Mouse (Mus musculus): ENCODE results near the gene Nudt13. TPM values are rescaled to one million over a fixed set of nuclear protein-coding genes. Genes with fewer than 3 reads are reported as not detected.
A peak's percentile ranks its signal among the peaks of the same experiment; 100 is the strongest.
"Not testable (repeated sequence)": the region's sequence is repeated elsewhere in the genome, so short reads cannot be mapped to it uniquely, and the experiment has no call there.

The Nudt13 gene
- polyA plus RNA-seq, 1 experiment from 2014 or later = 16.0 TPM

DNA sequence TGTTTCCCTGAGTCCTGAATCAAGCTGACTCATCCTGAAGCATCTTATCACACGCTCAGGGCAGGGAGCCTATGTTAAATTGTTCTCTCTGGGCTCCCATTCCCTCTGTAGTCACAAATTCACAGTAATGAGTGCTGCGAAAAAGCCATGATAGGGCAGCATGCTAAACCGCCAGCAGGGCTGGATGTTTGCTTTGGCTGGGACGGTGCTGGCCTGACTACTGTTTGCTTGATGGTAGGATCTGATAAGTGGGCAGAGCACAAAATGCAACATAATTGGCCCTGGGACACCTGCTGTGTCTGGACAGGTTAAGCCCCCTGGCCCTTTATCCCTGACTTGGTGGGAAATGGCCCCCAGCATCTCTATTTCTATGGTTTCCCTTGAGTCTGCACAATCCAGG lies 3.1 kb upstream of the Nudt13 start:
- peaks cover 5% of the 10 kb centered on the region for H3K4me1 ChIP-seq
- 44% methylated on average over 4 of the region's 4 CpGs for WGBS
- H3K9me3 ChIP-seq = no peaks in the 10 kb centered on the region
- H3K27ac ChIP-seq = 0 out of 2 replicates have a peak overlapping the region, but pooled peaks have one; percentile 36
- no peak overlapping the region for H3K4me2 ChIP-seq
- no peaks in the 10 kb centered on the region for H3K36me3 ChIP-seq (replicated peaks)
- no peak overlapping the region for H3K9ac ChIP-seq
- ATAC-seq (ENCODE audit: low FRiP score) = no peak
- no peaks in the 10 kb centered on the region for H3K27me3 ChIP-seq
- H3K4me3 ChIP-seq (replicated peaks) = no peak overlapping the region

DNA sequence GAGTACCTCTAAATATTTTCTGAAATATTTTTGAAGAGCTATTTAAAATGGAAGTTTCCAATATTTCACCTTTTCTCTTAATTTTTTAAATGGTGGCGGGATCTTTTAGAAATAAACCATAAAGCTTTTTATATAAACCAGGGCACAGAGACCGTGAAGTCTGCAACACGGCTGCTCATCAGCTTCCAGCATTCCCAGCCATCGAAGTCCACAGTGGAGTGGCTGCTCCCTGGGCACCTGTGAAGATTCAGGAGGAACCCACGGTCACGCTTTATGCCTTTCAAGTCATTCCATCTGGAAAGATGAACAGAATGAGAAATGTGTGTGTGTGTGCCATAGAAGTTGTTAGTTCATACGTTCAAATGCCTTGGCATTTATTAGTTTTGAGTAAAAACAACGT lies 450 bp downstream of the Nudt13 start:
- Histone ChIP-seq H3K9me3 (no peaks in the 10 kb centered on the region), H3K27ac (no peak overlapping the region), H3K36me3 (replicated peaks) (no peaks in the 10 kb centered on the region), H3K4me1 (peaks cover 5% of the 10 kb centered on the region), H3K27me3 (no peaks in the 10 kb centered on the region), H3K9ac (peak overlapping the region; percentile 56; the same call in 1 of the 2 replicates), H3K4me3 (replicated peaks) (peak overlapping the region; percentile 48), H3K4me2 (peak overlapping the region; percentile 58)
- 59% methylated on average over 8 of the region's 8 CpGs for WGBS
- no peak for ATAC-seq (ENCODE audit: low FRiP score)

DNA sequence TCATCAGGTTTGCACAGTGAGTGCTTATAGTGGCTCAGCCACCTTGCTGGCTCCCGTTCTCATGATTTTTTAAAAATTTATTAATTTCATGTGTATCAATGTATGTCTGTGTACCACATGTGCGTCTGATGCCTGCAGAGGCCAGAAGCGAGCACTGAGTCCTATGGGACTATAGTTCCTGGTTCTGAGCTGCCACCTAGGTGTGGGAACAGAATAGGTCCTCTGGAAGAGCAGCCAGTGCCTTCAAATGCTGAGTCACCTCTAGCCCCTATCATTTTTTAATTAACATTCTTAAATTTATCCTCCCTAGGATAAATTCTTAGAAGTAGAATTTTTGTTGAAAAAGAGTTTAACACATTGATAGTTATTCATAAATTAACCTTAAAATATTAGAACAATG lies 3.1 kb downstream of the Nudt13 start:
- H3K4me2 ChIP-seq = no peak overlapping the region
- H3K27me3 ChIP-seq = no peaks in the 10 kb centered on the region
- no peak for ATAC-seq (ENCODE audit: low FRiP score)
- peaks cover 5% of the 10 kb centered on the region for H3K4me1 ChIP-seq
- H3K4me3 ChIP-seq (replicated peaks) = no peak overlapping the region
- no peaks in the 10 kb centered on the region for H3K9me3 ChIP-seq
- no peak overlapping the region for H3K27ac ChIP-seq
- 82% methylated on average over 3 of the region's 3 CpGs for WGBS
- H3K36me3 ChIP-seq (replicated peaks) = no peaks in the 10 kb centered on the region
- H3K9ac ChIP-seq = no peak overlapping the region

DNA sequence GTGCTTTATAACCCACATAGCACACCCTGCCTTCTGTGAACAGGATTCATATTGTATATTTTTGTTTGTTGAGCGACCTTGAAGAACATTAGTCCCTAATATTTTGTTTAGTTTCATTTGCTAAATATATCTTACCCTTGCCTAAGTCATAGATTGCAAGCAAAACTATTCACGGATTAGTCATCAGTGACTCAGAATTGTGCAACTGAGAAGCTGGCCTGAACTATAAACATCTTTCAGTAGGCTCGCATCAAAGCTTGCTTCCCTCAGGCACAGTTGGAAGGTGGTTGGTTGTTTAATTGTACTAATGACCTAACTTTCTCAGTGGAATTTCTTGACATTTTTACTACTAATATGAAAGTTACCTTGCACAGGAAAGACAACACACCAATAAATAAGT lies 3.6 kb downstream of the Nudt13 start:
- Histone ChIP-seq H3K27ac (no peak overlapping the region), H3K4me2 (no peak overlapping the region), H3K36me3 (replicated peaks) (no peaks in the 10 kb centered on the region), H3K9ac (no peak overlapping the region), H3K27me3 (no peaks in the 10 kb centered on the region), H3K4me1 (peaks cover 9% of the 10 kb centered on the region), H3K4me3 (replicated peaks) (no peak overlapping the region), H3K9me3 (no peaks in the 10 kb centered on the region)
- no peak for ATAC-seq (ENCODE audit: low FRiP score)
- 92% methylated on average over 3 of the region's 3 CpGs for WGBS

DNA sequence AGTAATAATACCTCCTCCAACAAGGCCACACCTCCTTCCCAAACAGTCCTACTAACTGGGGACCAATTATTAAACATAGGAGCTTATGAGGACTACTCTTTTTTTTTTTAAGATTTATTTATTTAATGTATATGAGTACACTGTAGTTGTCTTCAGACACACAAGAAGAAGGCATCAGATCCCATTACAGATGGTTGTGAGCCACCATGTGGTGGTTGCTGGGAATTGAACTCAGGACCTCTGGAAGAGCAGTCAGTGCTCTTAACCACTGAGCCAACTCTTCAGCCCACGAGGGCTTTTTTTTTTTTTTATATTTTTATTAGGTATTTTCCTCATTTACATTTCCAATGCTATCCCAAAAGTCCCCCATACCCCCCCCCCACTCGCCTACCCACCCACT lies 10.6 kb downstream of the Nudt13 start:
- not testable (repeated sequence) for H3K27ac ChIP-seq; ATAC-seq (ENCODE audit: low FRiP score); H3K4me2 ChIP-seq; H3K27me3 ChIP-seq; H3K4me1 ChIP-seq; H3K9me3 ChIP-seq; H3K9ac ChIP-seq; H3K4me3 ChIP-seq (replicated peaks)
- H3K36me3 ChIP-seq (replicated peaks) = peaks cover 22% of the 10 kb centered on the region
- 58% methylated on average over 2 of the region's 2 CpGs for WGBS

DNA sequence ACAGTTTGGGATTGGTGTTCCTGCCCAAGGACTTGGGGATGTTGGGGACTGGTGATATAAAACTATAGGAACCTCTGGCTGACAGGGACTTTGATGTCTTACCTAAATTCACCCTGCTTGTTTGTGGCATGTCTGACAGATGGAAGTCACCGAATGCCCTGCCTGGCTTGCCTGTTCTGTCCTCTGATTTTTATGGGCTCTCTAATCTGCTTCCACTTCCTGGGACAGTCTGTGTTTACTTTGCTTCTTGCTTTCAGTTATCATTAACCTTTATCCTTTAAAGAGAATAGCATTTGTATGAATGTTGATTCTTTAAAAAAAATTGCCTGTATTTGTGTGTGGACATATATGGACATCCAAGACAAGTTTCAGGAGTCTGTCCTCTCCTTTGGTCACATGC lies 20.6 kb downstream of the Nudt13 start:
- no peaks in the 10 kb centered on the region for H3K4me1 ChIP-seq
- no peaks in the 10 kb centered on the region for H3K9me3 ChIP-seq
- H3K4me3 ChIP-seq (replicated peaks) = no peak overlapping the region
- no peaks in the 10 kb centered on the region for H3K27me3 ChIP-seq
- no peak for ATAC-seq (ENCODE audit: low FRiP score)
- 93% methylated on average over 1 of the region's 1 CpGs for WGBS
- H3K9ac ChIP-seq = no peak overlapping the region
- no peak overlapping the region for H3K27ac ChIP-seq
- peaks cover 28% of the 10 kb centered on the region for H3K36me3 ChIP-seq (replicated peaks)
- no peak overlapping the region for H3K4me2 ChIP-seq

DNA sequence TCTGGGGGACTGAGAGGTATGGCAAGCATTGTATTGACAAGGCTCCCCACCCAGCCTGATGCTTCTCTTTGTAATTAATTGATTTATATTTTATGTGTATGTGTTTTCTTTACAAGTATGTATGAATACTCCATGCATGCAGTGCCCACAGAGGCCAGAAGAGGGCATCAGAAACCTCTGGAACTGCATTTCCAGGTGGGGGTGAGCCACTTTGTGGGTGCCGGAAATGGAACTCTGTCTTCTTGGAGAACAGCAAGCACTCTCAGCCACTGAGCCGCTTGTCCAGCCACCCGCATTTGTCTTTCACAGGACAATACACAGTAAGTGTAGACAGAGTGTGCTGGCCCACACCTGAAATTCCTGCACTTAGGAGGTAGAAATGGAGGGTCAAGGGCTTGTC lies 24.9 kb downstream of the Nudt13 start:
- no peak overlapping the region for H3K4me3 ChIP-seq (replicated peaks)
- H3K27me3 ChIP-seq = no peaks in the 10 kb centered on the region
- H3K4me1 ChIP-seq = no peaks in the 10 kb centered on the region
- ATAC-seq (ENCODE audit: low FRiP score) = no peak
- H3K4me2 ChIP-seq = no peak overlapping the region
- H3K9me3 ChIP-seq = no peaks in the 10 kb centered on the region
- peaks cover 59% of the 10 kb centered on the region for H3K36me3 ChIP-seq (replicated peaks)
- no peak overlapping the region for H3K9ac ChIP-seq
- 83% methylated on average over 3 of the region's 3 CpGs for WGBS
- H3K27ac ChIP-seq = no peak overlapping the region

DNA sequence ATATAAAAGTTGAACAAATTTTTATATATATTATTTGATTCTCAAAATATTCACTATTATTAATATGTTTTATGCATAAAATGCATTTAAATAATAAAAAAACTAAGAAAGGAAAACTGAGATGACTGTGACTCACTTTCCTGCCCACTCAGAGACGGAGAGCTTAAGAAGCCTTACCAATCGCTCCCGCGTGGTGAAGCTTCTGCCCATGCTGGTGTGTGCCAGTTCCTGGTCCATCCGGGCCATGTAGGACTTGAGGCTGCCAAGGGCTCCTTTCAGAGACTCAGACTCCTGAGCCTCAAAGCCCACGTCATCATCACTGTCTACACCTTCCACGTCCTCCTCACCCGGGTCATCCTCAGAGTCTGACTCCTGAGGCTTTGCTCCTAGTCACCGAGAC lies 29.7 kb downstream of the Nudt13 start:
- no peak overlapping the region for H3K27ac ChIP-seq
- no peaks in the 10 kb centered on the region for H3K9me3 ChIP-seq
- ATAC-seq (ENCODE audit: low FRiP score) = no peak
- H3K4me3 ChIP-seq (replicated peaks) = no peak overlapping the region
- H3K4me2 ChIP-seq = no peak overlapping the region
- 94% methylated on average over 9 of the region's 9 CpGs for WGBS
- H3K9ac ChIP-seq = no peak overlapping the region
- peaks cover 81% of the 10 kb centered on the region for H3K36me3 ChIP-seq (replicated peaks)
- H3K27me3 ChIP-seq = no peaks in the 10 kb centered on the region
- no peaks in the 10 kb centered on the region for H3K4me1 ChIP-seq

DNA sequence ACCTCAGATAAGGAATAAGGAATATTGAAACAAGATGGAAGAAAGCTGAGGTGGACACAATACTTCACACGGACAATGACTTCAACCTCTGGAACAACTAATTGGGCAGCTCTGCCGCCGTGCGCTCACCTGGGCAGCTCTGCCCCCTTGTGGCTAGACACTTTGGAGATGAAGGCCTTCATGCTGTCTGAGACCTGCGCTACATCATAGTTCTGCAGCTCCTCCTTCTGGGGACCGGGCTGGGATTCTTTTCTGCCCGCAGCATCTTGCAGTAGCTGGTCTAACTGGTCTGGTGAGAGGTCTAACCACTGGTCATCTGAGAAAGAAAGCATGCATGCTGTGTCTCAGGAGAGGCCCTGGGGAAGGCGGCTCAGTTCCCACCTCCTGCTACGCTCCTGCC lies 34.0 kb downstream of the Nudt13 start:
- Histone ChIP-seq H3K27me3 (no peaks in the 10 kb centered on the region), H3K9ac (no peak overlapping the region), H3K9me3 (no peaks in the 10 kb centered on the region), H3K4me2 (no peak overlapping the region), H3K36me3 (replicated peaks) (peaks cover 81% of the 10 kb centered on the region), H3K27ac (no peak overlapping the region), H3K4me1 (no peaks in the 10 kb centered on the region), H3K4me3 (replicated peaks) (no peak overlapping the region)
- 77% methylated on average over 9 of the region's 9 CpGs for WGBS
- no peak for ATAC-seq (ENCODE audit: low FRiP score)

DNA sequence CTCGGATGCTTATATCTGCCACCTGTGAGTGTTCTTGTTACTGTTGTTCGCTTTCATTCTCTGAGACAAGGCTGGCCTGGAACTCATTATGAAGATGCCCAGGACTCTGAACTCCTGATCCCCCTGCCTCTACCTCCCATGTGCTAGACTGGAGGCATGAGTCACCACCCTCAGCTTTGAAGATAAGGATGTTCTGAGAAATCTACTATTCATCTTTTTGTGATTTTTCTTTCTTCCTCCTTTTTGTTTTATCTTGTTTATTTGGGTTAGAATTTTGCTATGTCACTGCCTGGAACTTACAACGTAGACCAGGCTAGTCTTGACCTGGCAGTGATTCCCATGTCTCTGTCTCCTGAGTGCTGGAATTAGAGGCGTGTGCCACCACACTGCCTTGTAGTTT lies 36.8 kb downstream of the Nudt13 start:
- Histone ChIP-seq H3K27ac (no peak overlapping the region), H3K27me3 (no peaks in the 10 kb centered on the region), H3K36me3 (replicated peaks) (peaks cover 83% of the 10 kb centered on the region), H3K4me1 (no peaks in the 10 kb centered on the region), H3K9ac (no peak overlapping the region), H3K4me3 (replicated peaks) (no peak overlapping the region), H3K9me3 (no peaks in the 10 kb centered on the region), H3K4me2 (no peak overlapping the region)
- no peak for ATAC-seq (ENCODE audit: low FRiP score)
- WGBS = 93% methylated on average over 4 of the region's 4 CpGs

DNA sequence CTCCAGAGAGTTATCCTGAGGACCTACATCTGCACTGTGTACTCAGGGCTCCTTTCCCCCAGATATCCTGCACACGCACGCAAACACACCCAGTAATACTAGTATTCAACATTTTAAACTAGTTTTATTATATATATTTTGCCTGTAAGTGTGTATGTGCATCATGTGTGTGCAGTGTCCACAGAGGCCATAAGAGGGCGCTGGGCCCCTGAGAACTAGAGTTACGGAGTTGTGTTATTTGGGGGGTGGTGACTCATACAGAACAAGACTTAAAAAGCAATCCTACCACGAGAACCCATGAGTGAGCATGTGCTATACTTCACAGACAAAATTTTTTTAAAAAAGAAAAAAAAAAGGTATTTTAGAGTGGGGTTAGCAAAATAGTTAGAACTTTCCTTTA lies 44.9 kb downstream of the Nudt13 start:
- no peaks in the 10 kb centered on the region for H3K27me3 ChIP-seq
- H3K9ac ChIP-seq = no peak overlapping the region
- H3K27ac ChIP-seq = no peak overlapping the region
- H3K9me3 ChIP-seq = no peaks in the 10 kb centered on the region
- no peak overlapping the region for H3K4me3 ChIP-seq (replicated peaks)
- H3K4me1 ChIP-seq = no peaks in the 10 kb centered on the region
- WGBS = 96% methylated on average over 5 of the region's 5 CpGs
- ATAC-seq (ENCODE audit: low FRiP score) = no peak
- peaks cover 52% of the 10 kb centered on the region for H3K36me3 ChIP-seq (replicated peaks)
- H3K4me2 ChIP-seq = no peak overlapping the region

DNA sequence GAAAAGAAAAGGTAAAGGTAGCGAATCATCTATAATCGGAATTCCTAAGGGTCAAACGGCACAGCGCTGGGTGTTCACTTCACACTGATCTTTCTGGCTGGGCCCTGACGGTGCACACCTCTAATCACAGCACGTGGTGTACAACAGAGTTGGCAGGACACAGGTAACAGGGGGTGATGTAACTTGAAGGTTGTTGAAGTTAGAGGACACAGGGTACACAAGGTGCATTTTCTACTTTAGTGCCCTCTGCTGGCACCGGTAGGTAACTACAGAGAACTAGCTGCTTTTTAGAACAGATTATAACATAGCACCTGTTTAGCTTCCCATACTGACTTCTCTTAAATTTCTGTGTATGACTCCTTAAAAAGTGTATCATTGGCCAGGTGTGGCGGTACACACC lies 45.7 kb downstream of the Nudt13 start:
- no peaks in the 10 kb centered on the region for H3K27me3 ChIP-seq
- no peaks in the 10 kb centered on the region for H3K9me3 ChIP-seq
- H3K9ac ChIP-seq = no peak overlapping the region
- H3K4me3 ChIP-seq (replicated peaks) = no peak overlapping the region
- no peak for ATAC-seq (ENCODE audit: low FRiP score)
- WGBS = 83% methylated on average over 8 of the region's 8 CpGs
- no peak overlapping the region for H3K4me2 ChIP-seq
- no peaks in the 10 kb centered on the region for H3K4me1 ChIP-seq
- no peak overlapping the region for H3K27ac ChIP-seq
- peaks cover 51% of the 10 kb centered on the region for H3K36me3 ChIP-seq (replicated peaks)

DNA sequence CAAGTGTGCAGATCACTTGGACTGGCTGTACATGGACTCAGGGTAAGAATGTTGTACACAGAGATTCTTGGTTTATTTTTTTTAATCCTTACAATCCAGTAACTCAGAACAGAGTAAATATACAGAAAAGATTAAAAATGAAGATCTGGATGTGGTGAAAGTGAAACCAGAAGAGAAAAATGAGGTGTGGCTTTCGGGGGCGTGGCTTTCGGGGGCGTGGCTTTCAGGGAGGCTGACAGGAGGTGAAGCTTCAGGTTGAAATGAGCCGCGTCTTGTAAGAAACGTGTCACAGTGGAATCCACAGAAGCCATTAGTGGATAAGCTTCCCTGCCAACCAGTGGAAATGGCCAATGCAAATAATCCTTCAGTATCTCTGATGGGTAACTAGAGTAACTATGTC lies 46.4 kb downstream of the Nudt13 start:
- Histone ChIP-seq H3K9ac (no peak overlapping the region), H3K36me3 (replicated peaks) (peaks cover 51% of the 10 kb centered on the region), H3K9me3 (no peaks in the 10 kb centered on the region), H3K4me1 (no peaks in the 10 kb centered on the region), H3K27ac (no peak overlapping the region), H3K4me3 (replicated peaks) (no peak overlapping the region), H3K27me3 (no peaks in the 10 kb centered on the region), H3K4me2 (no peak overlapping the region)
- WGBS = 89% methylated on average over 7 of the region's 7 CpGs
- no peak for ATAC-seq (ENCODE audit: low FRiP score)

DNA sequence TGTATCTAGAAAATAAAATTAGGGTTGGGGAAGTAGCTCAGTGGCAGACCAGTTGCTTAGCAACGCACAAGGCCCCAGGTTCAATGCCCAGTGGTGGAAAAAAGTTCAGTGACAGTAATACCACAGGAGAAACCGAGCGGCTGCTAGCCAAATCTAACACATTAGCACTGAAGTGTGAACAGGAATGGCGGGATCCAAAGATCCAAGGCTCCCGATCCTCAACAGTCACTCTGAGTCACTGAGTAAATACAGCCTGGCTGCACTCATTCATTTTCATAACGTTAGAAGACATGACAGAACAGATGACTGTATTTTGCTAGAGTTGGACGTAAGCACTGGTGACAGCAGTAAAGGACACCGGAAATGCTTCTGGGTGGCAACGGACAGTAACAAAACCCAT lies 51.4 kb downstream of the Nudt13 start:
- WGBS = 93% methylated on average over 9 of the region's 9 CpGs

More for the DNA sequence above, 51.4 kb downstream of the Nudt13 start:
- no peak for ATAC-seq (ENCODE audit: low FRiP score)
- Histone ChIP-seq H3K36me3 (replicated peaks) (peaks cover 25% of the 10 kb centered on the region), H3K4me3 (replicated peaks) (no peak overlapping the region), H3K4me2 (no peak overlapping the region), H3K9me3 (no peaks in the 10 kb centered on the region), H3K27ac (no peak overlapping the region), H3K9ac (no peak overlapping the region), H3K4me1 (peaks cover 18% of the 10 kb centered on the region), H3K27me3 (no peaks in the 10 kb centered on the region)
